Comparison of ENCODE assay signal across 8 mouse cellular contexts in genomic region chr2:174472407-174472806, GRCm38 (mm10). TPM values are rescaled to one million over a fixed set of nuclear protein-coding genes. Genes with fewer than 3 reads are reported as not detected.
DNase-seq lines count a peak whose midpoint lies in the region; ATAC-seq and TF ChIP-seq lines count a peak whose summit lies in the region.

No protein-coding gene starts in this region.

- H3K4me3 ChIP-seq in intestine, postnatal 0 days (ENCODE audit: low read depth, low read length), result peak overlapping the region; percentile 65
- H3K4me3 ChIP-seq in neural tube, embryonic 12.5 days, result peak overlapping the region; percentile 80

- no peaks in the 10 kb centered on the region for H3K27me3 ChIP-seq in intestine, postnatal 0 days (replicated peaks; ENCODE audit: control insufficient read depth, insufficient read depth, low read length)
- H3K27me3 ChIP-seq in neural tube, embryonic 12.5 days (replicated peaks), result no peaks in the 10 kb centered on the region

- H3K9me3 ChIP-seq in intestine, postnatal 0 days (ENCODE audit: control insufficient read depth), result no peaks in the 10 kb centered on the region
- no peaks in the 10 kb centered on the region for H3K9me3 ChIP-seq in neural tube, embryonic 12.5 days

- H3K9ac ChIP-seq in intestine, postnatal 0 days (ENCODE audit: low read depth, low read length), result peak overlapping the region; percentile 81
- peak overlapping the region; percentile 73 for H3K9ac ChIP-seq in neural tube, embryonic 12.5 days

- peak overlapping the region; percentile 92 for H3K27ac ChIP-seq in intestine, postnatal 0 days (ENCODE audit: low read depth, low read length)
- H3K27ac ChIP-seq in neural tube, embryonic 12.5 days, result peak overlapping the region; percentile 10; the same call in 1 of the 2 replicates

- 5% methylated on average over 30 of the region's 30 CpGs for WGBS in intestine, postnatal 0 days
- WGBS in neural tube, embryonic 12.5 days, result 7% methylated on average over 30 of the region's 30 CpGs

- peak; percentile 17 for ATAC-seq in intestine, postnatal 0 days
- peak; percentile 70 for ATAC-seq in neural tube, embryonic 12.5 days (ENCODE audit: low FRiP score, low read depth)

- H3K4me2 ChIP-seq in intestine, postnatal 0 days (replicated peaks; ENCODE audit: low read depth), result peak overlapping the region; percentile 82
- peak overlapping the region; percentile 80 for H3K4me2 ChIP-seq in neural tube, embryonic 12.5 days (replicated peaks)

- H3K4me1 ChIP-seq in intestine, postnatal 0 days (replicated peaks; ENCODE audit: control insufficient read depth, insufficient read depth, low read length), result peaks cover 20% of the 10 kb centered on the region
- 0 out of 2 replicates have a peak, but pooled peaks cover 3% of the 10 kb centered on the region for H3K4me1 ChIP-seq in neural tube, embryonic 12.5 days

- TF ChIP-seq CTCF in intestine, postnatal 0 days (IDR thresholded peaks at IDR 0.05; ENCODE audit: low read depth), result no peak

- peaks cover 20% of the 10 kb centered on the region for H3K36me3 ChIP-seq in intestine, postnatal 0 days (ENCODE audit: control insufficient read depth, insufficient read depth)
- peaks cover 16% of the 10 kb centered on the region; the same call in 1 of the 2 replicates for H3K36me3 ChIP-seq in neural tube, embryonic 12.5 days

- peak; percentile 41 for DNase-seq in embryo, embryonic 10.5 days (ENCODE audit: low spot score)
- DNase-seq in embryo, embryonic 11 days, result no peak
- DNase-seq in urinary bladder, postnatal 25 days (ENCODE audit: low spot score), result peak; percentile 13
- no peak for DNase-seq in urinary bladder, postnatal 10 days (ENCODE audit: low spot score)
- DNase-seq in adrenal gland, postnatal 10 days, result no peak
- no peak for DNase-seq in testis, postnatal 14 days (ENCODE audit: low spot score)

RNA-seq across cellular contexts. Expression of gene Prelid3b, which starts 0.5 kb away (rescaled TPM):
- 108 and 109 TPM in 2 replicates for polyA plus RNA-seq in intestine, postnatal 0 days (2015; fragmentation: Nextera tagmentation; extraction: Ambion mirVana)
- polyA plus RNA-seq in neural tube, embryonic 12.5 days (2016; fragmentation: Nextera tagmentation; extraction: Ambion mirVana), result 99.7 and 102 TPM in 2 replicates
- total RNA-seq in adrenal gland, postnatal 10 days (2021), result 100 to 1,000 TPM; 171 to 172 TPM

RNA-seq across cellular contexts. Expression of gene Atp5e, which starts 8.5 kb away (rescaled TPM):
- polyA plus RNA-seq in intestine, postnatal 0 days (2015; fragmentation: Nextera tagmentation; extraction: Ambion mirVana), result 1,035 and 1,046 TPM in 2 replicates
- polyA plus RNA-seq in neural tube, embryonic 12.5 days (2016; fragmentation: Nextera tagmentation; extraction: Ambion mirVana), result 772 and 808 TPM in 2 replicates
- 100 to 1,000 TPM; 569 to 676 TPM for total RNA-seq in adrenal gland, postnatal 10 days (2021)

RNA-seq across cellular contexts. Expression of gene Tubb1, which starts 21.9 kb away (rescaled TPM):
- not detected in 2 replicates for polyA plus RNA-seq in intestine, postnatal 0 days (2015; fragmentation: Nextera tagmentation; extraction: Ambion mirVana)
- polyA plus RNA-seq in neural tube, embryonic 12.5 days (2016; fragmentation: Nextera tagmentation; extraction: Ambion mirVana), result 2.7 and 3.4 TPM in 2 replicates
- 1 to 10 TPM; 1.0 to 1.3 TPM for total RNA-seq in adrenal gland, postnatal 10 days (2021)

RNA-seq across cellular contexts. Expression of gene Ctsz, which starts 33.6 kb away (rescaled TPM):
- polyA plus RNA-seq in intestine, postnatal 0 days (2015; fragmentation: Nextera tagmentation; extraction: Ambion mirVana), result 829 and 892 TPM in 2 replicates
- polyA plus RNA-seq in neural tube, embryonic 12.5 days (2016; fragmentation: Nextera tagmentation; extraction: Ambion mirVana), result 91.0 and 92.6 TPM in 2 replicates
- total RNA-seq in adrenal gland, postnatal 10 days (2021), result 100 to 1,000 TPM; 114 to 138 TPM

RNA-seq across cellular contexts. Expression of gene Nelfcd, which starts 56.8 kb away (rescaled TPM):
- 31.0 and 32.1 TPM in 2 replicates for polyA plus RNA-seq in intestine, postnatal 0 days (2015; fragmentation: Nextera tagmentation; extraction: Ambion mirVana)
- 138 and 140 TPM in 2 replicates for polyA plus RNA-seq in neural tube, embryonic 12.5 days (2016; fragmentation: Nextera tagmentation; extraction: Ambion mirVana)
- 10 to 100 TPM; 55.1 to 62.2 TPM for total RNA-seq in adrenal gland, postnatal 10 days (2021)

Comparison
In these comparisons a context has a peak if more than half of its experiments do, and no peak if none do; other contexts are left out.
1. DNase-seq: peak in embryo, embryonic 10.5 days (single experiment) and urinary bladder, postnatal 25 days (single experiment); none in embryo, embryonic 11 days (single experiment), urinary bladder, postnatal 10 days (single experiment), adrenal gland, postnatal 10 days (single experiment) and testis, postnatal 14 days (single experiment).